Mouse (Mus musculus) olfactory bulb, adult 2 months (tissue): Measurements from ENCODE around the gene Ankdd1b. TPM values are rescaled to one million over a fixed set of nuclear protein-coding genes. Genes with fewer than 3 reads are reported as not detected.

Experiments used
- H3K27ac ChIP-seq: fragments of 200-500 bp; 2 replicates; pipeline ENCODE4 v1.5.1; 2012; ENCODE audit warnings: low read depth, low read length; ENCODE audit not compliant: insufficient read depth
- H3K4me1 ChIP-seq: fragments of 200-500 bp; 2 replicates; pipeline ENCODE4 v1.6.1; 2012; ENCODE audit warnings: low read length; ENCODE audit not compliant: control insufficient read depth, insufficient read depth
- H3K4me3 ChIP-seq: fragments of 200-500 bp; 2 replicates; pipeline ENCODE4 v1.5.1; 2012; ENCODE audit warnings: mild to moderate bottlenecking, low read depth, low read length, moderate library complexity; ENCODE audit not compliant: insufficient read depth
- CTCF ChIP-seq: fragments of 200-500 bp; IDR thresholded peaks from 2 replicates; pipeline ENCODE4 v1.5.1; 2012; ENCODE audit warnings: low read depth, mild to moderate bottlenecking, low read length, moderate library complexity; ENCODE audit not compliant: insufficient read depth
- POLR2A ChIP-seq: fragments of 200-500 bp; IDR thresholded peaks from 2 replicates; pipeline ENCODE4 v1.6.1; 2012; ENCODE audit warnings: mild to moderate bottlenecking, low read depth, low read length, moderate library complexity; ENCODE audit not compliant: insufficient read depth
- WGBS: fragments of 180-500 bp; shearing (Covaris S2); methylation state at CpG from one replicate; pipeline ENCODE4 v1.1.7; 2018; 5-methylcytosine and 5-hydroxymethylcytosine counted together
- polyA plus RNA-seq: library from polyadenylated mRNA; stranded (reverse); fragments of >200 nt; gene quantifications from 2 replicates; pipeline ENCODE4 v1.2.4, GENCODE M21; 2012; ENCODE audit warnings: low replicate concordance; ENCODE audit not compliant: missing spikeins, insufficient read depth, insufficient read length

Ankdd1b gene
- polyA plus RNA-seq, 1 experiment: not detected

DNA sequence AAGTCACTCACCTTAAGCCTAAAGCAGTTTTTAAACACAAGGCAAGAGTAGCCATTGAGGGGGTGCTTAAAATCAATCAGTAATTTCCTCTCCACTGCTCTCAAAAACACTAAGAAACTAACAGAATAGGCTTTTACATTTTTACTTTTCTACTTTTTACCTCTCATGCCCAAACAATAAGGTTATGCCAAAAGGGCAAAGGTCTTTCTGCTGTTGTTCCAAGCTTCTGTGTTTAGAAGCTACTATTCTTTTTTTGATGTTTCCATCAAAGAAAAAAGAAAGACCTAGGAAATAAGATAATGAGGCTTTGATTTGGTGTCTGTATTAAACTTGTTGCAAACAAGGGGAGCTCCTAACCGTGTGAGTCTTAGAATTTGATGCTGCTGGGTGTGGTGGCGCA is 28.9 kb upstream of the Ankdd1b start:
- no peak for TF ChIP-seq CTCF
- no peak for TF ChIP-seq POLR2A
- Histone ChIP-seq H3K27ac (no peak overlapping the region), H3K4me1 (no peaks in the 10 kb centered on the region), H3K4me3 (no peak overlapping the region)
- WGBS: 83% methylated on average over 2 of the region's 2 CpGs

DNA sequence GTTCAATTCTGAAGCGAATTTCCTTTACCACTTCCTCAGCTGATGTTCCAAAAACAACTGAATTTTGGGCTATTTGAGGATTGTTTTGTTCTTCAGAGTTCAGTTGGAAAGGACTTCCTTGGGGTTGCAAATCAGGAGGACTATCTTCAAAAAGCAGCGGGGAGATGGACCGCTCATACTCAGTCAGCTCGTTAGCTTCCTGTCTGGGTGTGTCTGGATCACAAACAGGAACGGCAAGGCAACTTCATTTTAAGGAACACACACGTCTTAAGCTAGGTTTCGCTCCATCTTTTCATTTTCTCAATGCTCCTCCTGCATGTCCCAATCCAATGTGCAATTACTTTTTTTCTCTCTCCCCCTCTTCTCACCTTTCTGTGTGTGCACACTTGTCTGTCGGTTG is 25.6 kb upstream of the Ankdd1b start:
- Histone ChIP-seq H3K27ac (no peak overlapping the region), H3K4me1 (no peaks in the 10 kb centered on the region), H3K4me3 (no peak overlapping the region)
- TF ChIP-seq CTCF (no peak), POLR2A (no peak)
- WGBS: 80% methylated on average over 8 of the region's 8 CpGs

DNA sequence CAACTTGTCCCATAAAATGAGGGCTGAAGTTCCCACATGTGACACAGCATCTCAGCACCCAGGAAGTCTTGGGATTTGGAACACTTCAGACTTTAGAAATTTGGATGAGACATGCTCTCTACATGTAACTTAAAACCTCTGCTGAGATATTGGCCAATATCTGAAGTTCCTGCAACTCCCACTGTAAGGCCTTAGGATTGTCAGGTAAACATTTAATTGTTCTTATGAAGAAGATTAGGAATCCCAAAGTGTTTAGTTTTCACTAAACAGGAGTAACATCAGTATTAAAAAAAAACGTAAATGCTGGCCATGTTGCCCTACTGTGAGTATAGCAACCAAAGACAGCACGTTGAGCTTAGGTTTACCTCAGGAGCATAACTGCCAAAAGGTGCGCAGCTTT is 19.4 kb upstream of the Ankdd1b start, which contains the start of gene Gm17622:
TSS of gene Gm17622 (plus strand) at position 301 of the 400 bp plus-strand sequence.
- no peaks in the 10 kb centered on the region for H3K4me1 ChIP-seq
- H3K27ac ChIP-seq: no peak within 1 kb of the TSS
- 97% methylated on average over 3 of the region's 3 CpGs for WGBS
- no peak within 1 kb of the TSS for H3K4me3 ChIP-seq
- TF ChIP-seq POLR2A: no peak
- TF ChIP-seq CTCF: no peak

DNA sequence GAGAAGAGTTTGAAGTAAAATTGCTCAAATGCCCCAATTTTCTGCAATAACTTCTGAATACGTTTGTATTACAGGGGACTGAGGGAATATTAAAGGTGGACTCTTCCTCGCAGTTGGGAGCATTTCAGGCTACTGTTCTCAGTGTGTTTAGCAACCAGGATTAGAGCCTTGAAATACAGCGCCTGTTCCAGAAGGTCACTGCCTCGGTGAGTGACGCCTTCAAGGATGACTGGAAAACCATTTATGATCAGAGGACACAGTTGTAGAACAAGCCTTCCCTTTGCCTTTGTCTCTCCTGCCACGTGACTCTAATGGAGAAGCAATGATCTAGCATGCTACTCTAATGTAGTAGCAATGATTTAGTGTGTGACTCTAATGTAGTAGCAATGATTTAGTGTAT is 17.0 kb upstream of the Ankdd1b start:
- H3K4me3 ChIP-seq: no peak overlapping the region
- H3K4me1 ChIP-seq: no peaks in the 10 kb centered on the region
- no peak overlapping the region for H3K27ac ChIP-seq
- TF ChIP-seq CTCF: no peak
- no peak for TF ChIP-seq POLR2A
- 94% methylated on average over 6 of the region's 6 CpGs for WGBS

DNA sequence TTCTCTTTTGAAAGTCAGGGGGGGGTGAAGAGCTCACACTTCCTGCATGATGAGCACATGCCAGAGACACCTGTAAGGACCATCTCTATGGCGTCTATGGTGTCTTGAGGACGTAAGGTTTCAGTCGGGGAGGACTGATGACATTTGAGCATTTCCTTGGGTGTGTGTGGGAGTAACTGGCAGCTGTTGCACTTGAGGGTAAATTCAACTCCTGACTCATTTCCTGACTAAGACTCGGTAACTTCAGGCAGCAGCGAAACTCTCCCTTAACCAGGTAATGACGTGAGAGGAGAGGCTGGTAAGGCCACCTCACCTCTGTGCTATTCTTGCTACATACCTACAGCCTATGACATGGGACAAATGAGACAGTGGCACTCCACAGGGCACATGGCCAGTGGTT is 16.2 kb upstream of the Ankdd1b start:
- Histone ChIP-seq H3K27ac (no peak overlapping the region), H3K4me1 (no peaks in the 10 kb centered on the region), H3K4me3 (no peak overlapping the region)
- no peak for TF ChIP-seq POLR2A
- TF ChIP-seq CTCF: no peak
- WGBS: 93% methylated on average over 6 of the region's 6 CpGs

DNA sequence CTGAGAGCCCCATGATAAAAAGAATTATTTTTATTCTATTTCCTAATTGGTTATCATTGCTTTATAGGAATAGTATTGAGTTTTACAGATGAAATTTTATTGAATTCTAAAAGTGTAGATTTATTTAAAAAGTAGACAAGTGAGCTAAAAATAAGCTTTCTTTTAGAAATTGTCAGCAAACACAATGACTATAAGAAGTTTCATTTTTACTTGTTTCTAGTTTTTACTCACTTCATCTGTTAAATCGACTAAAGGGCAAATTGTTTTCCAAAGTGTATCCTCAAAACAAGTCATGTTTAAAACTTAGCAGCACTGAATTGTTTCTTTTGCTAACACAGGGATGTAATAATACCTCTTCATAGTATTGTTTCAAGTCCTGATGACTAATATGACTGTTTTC is 8.0 kb upstream of the Ankdd1b start:
- no peak overlapping the region for H3K4me3 ChIP-seq
- H3K27ac ChIP-seq: no peak overlapping the region
- 83% methylated on average over 1 of the region's 1 CpGs for WGBS
- no peaks in the 10 kb centered on the region for H3K4me1 ChIP-seq
- TF ChIP-seq POLR2A (no peak), CTCF (no peak)

DNA sequence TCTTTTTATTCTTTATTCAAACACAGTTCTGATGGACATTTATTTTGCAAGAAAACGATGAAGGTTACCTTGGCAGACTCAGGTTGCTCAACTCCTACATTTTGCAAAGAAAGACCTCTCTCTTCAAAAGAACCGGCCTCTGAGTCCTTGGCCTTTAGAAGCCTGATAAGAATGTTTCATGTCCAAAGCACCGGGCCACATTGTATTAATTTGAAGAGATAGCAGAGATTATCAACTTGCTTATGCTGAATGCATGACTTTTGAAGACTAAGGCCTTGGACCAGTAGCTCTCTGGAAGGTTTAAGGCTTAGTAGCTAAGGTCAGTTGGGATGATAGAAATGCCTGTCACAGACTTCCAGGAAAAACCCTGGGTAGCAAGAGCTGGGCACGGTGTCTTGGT is 6.2 kb upstream of the Ankdd1b start:
- TF ChIP-seq POLR2A (no peak), CTCF (no peak)
- Histone ChIP-seq H3K27ac (no peak overlapping the region), H3K4me1 (no peaks in the 10 kb centered on the region), H3K4me3 (no peak overlapping the region)
- 94% methylated on average over 4 of the region's 4 CpGs for WGBS

DNA sequence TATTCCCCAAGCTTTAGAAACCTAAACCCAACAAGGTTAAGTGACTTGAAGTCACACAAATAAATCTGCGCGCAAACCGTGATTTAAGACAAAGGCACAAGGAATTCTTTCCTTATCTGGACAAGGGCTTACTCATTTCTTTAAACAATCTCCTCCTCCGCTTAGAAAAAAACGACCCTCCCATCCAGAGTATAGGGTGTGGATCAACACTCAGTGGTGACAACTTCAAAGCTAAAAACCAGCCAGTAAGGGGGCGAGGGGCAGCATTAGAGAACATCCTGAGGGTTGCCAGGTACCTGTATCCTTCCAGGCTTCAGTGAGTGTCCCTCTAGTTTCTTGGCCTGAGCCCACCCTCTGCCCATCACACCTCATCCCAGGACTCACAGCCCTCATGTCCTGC is 442 bp downstream of the Ankdd1b start:
- no peak overlapping the region for H3K27ac ChIP-seq
- no peak for TF ChIP-seq CTCF
- TF ChIP-seq POLR2A: no peak
- no peaks in the 10 kb centered on the region for H3K4me1 ChIP-seq
- H3K4me3 ChIP-seq: no peak overlapping the region
- 86% methylated on average over 6 of the region's 6 CpGs for WGBS

DNA sequence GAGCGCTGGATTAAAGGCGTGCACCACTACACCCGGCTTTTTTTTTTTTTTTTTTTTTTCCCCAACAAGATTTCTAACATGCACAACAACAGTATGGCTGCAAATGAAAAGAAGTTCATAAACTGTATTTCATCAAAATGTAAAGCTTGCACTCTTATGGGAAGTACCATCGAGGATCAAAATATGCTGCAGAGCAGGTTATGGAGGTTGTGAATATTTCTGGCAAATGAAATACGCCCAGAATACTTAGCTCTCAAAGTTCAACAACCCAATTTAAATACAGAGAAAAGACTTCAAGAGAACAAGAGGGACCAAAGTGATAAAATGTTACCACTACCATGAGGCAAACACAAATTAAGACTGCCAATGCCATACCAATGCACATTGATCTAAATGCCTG is 2.3 kb downstream of the Ankdd1b start:
- H3K27ac ChIP-seq: no peak overlapping the region
- H3K4me1 ChIP-seq: no peaks in the 10 kb centered on the region
- no peak overlapping the region for H3K4me3 ChIP-seq
- no peak for TF ChIP-seq CTCF
- WGBS: 88% methylated on average over 5 of the region's 5 CpGs

DNA sequence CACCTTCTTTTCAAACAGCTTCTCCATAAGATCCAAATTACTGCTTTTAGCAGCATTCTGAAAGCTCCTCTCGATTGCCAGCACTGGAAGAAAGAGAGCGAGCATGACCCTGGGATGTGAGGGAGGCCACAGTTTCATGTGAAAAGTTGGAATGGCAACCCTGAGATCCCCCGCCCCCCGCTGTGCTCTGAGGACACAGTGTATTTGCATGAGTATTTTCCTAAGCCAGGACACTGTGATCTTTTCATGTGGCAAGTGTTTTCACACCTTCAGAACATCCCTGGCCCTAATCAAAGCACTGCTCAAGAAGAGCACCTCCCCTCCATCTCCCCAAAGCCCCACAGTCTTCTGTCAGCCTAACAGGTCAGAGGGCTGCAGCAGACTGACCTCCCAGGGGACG is 5.7 kb downstream of the Ankdd1b start:
- Histone ChIP-seq H3K4me1 (no peaks in the 10 kb centered on the region), H3K27ac (no peak overlapping the region), H3K4me3 (no peak overlapping the region)
- WGBS: 71% methylated on average over 5 of the region's 5 CpGs
- no peak for TF ChIP-seq POLR2A
- no peak for TF ChIP-seq CTCF

DNA sequence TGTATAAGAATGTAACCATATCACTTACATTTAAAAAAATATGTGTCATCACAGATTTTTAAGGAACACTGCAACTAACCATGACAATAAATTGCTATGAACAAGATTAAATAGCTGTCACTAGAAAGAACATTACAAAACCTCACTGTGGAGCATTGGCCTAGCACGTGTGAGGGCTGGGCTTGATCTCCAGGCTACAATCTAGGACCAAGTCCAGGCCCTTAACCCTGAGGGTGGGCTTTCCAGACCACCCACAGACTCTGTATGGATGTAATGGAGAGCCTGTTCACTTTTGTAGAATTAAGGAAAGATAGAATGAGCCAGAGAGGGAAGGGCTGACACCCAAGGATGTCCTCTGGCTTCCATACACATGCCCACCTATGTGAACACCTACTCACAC is 8.4 kb downstream of the Ankdd1b start:
- WGBS: 90% methylated on average over 1 of the region's 1 CpGs
- no peak for TF ChIP-seq POLR2A
- no peak for TF ChIP-seq CTCF
- no peak overlapping the region for H3K27ac ChIP-seq
- no peak overlapping the region for H3K4me3 ChIP-seq
- no peaks in the 10 kb centered on the region for H3K4me1 ChIP-seq
